Mouse (Mus musculus): ENCODE data around the gene Zbtb32. TPM values are rescaled to one million over a fixed set of nuclear protein-coding genes. Genes with fewer than 3 reads are reported as not detected.

Zbtb32 gene
- polyA plus RNA-seq, 1 experiment from 2014 or later: 0.35 TPM

- no peak overlapping the region for H3K4me2 ChIP-seq (ENCODE audit: low read depth, low read length)
- no peak for ATAC-seq (ENCODE audit: low read depth)
- H3K36me3 ChIP-seq (ENCODE audit: control insufficient read depth, insufficient read depth, low read length): peaks cover 13% of the 10 kb centered on the region; the same call in 1 of the 2 replicates
- H3K27ac ChIP-seq (ENCODE audit: low read depth, low read length): no peak overlapping the region
- H3K9ac ChIP-seq (replicated peaks; ENCODE audit: low read depth, low read length): no peak overlapping the region
- no peaks in the 10 kb centered on the region for H3K9me3 ChIP-seq (ENCODE audit: control insufficient read depth, low read length)
- no peaks in the 10 kb centered on the region for H3K27me3 ChIP-seq (ENCODE audit: control insufficient read depth, insufficient read depth, low read length)
- H3K4me3 ChIP-seq (ENCODE audit: low read depth, low read length): no peak overlapping the region
- 88% methylated on average over 2 of the region's 2 CpGs for WGBS
- H3K4me1 ChIP-seq (ENCODE audit: control insufficient read depth, insufficient read depth, low read length): peaks cover 13% of the 10 kb centered on the region
Measured at GRCm38 (mm10) chr7:30549880-30550279, 48.8 kb downstream of the Zbtb32 start.

GRCm38 (mm10) chr7:30544327-30544726 is 54.4 kb downstream of the Zbtb32 start:
- Histone ChIP-seq H3K9ac (replicated peaks; ENCODE audit: low read depth, low read length) (no peak overlapping the region), H3K9me3 (ENCODE audit: control insufficient read depth, low read length) (no peaks in the 10 kb centered on the region), H3K27me3 (ENCODE audit: control insufficient read depth, insufficient read depth, low read length) (no peaks in the 10 kb centered on the region), H3K4me1 (ENCODE audit: control insufficient read depth, insufficient read depth, low read length) (no peaks in the 10 kb centered on the region), H3K36me3 (ENCODE audit: control insufficient read depth, insufficient read depth, low read length) (peaks cover 17% of the 10 kb centered on the region), H3K27ac (ENCODE audit: low read depth, low read length) (no peak overlapping the region), H3K4me3 (ENCODE audit: low read depth, low read length) (no peak overlapping the region), H3K4me2 (ENCODE audit: low read depth, low read length) (no peak overlapping the region)
- 92% methylated on average over 2 of the region's 2 CpGs for WGBS
- ATAC-seq (ENCODE audit: low read depth): no peak

GRCm38 (mm10) chr7:30540572-30540971 is 58.1 kb downstream of the Zbtb32 start:
- peaks cover 4% of the 10 kb centered on the region for H3K4me1 ChIP-seq (ENCODE audit: control insufficient read depth, insufficient read depth, low read length)
- no peak for ATAC-seq (ENCODE audit: low read depth)
- H3K4me2 ChIP-seq (ENCODE audit: low read depth, low read length): no peak overlapping the region
- H3K9ac ChIP-seq (replicated peaks; ENCODE audit: low read depth, low read length): no peak overlapping the region
- no peaks in the 10 kb centered on the region for H3K27me3 ChIP-seq (ENCODE audit: control insufficient read depth, insufficient read depth, low read length)
- no peak overlapping the region for H3K4me3 ChIP-seq (ENCODE audit: low read depth, low read length)
- peaks cover 12% of the 10 kb centered on the region; the same call in 1 of the 2 replicates for H3K36me3 ChIP-seq (ENCODE audit: control insufficient read depth, insufficient read depth, low read length)
- WGBS: 87% methylated on average over 7 of the region's 7 CpGs
- H3K9me3 ChIP-seq (ENCODE audit: control insufficient read depth, low read length): no peaks in the 10 kb centered on the region
- no peak overlapping the region for H3K27ac ChIP-seq (ENCODE audit: low read depth, low read length)

Small RNA genes lying within 50 kb of the gene (microRNA-seq; reads per million reads assigned to microRNA genes)
- gene Gm38670: not detected
- not detected for gene Mir3569

Other genes starting within 250 kb of the Zbtb32 start
- gene Lrfn3, start 236.1 kb downstream of the Zbtb32 start, polyA plus RNA-seq (2014; fragmentation: Nextera tagmentation; extraction: Ambion mirVana): 12.2 and 14.1 TPM in 2 replicates
- 23.3 and 39.9 TPM in 2 replicates for gene Tyrobp, start 185.1 kb downstream of the Zbtb32 start, polyA plus RNA-seq (2014; fragmentation: Nextera tagmentation; extraction: Ambion mirVana)
- gene Hcst, start 179.1 kb downstream of the Zbtb32 start, polyA plus RNA-seq (2014; fragmentation: Nextera tagmentation; extraction: Ambion mirVana): 1.1 TPM in 1 of 2 replicates, not detected in the other
- 2.5 and 3.1 TPM in 2 replicates for gene Nfkbid, start 177.2 kb downstream of the Zbtb32 start, polyA plus RNA-seq (2014; fragmentation: Nextera tagmentation; extraction: Ambion mirVana)
- 641 and 675 TPM in 2 replicates for gene Aplp1, start 153.4 kb downstream of the Zbtb32 start, polyA plus RNA-seq (2014; fragmentation: Nextera tagmentation; extraction: Ambion mirVana)
- 0.27 and 0.89 TPM in 2 replicates for gene Kirrel2, start 141.2 kb downstream of the Zbtb32 start, polyA plus RNA-seq (2014; fragmentation: Nextera tagmentation; extraction: Ambion mirVana)
- 0.30 TPM in 1 of 2 replicates, not detected in the other for gene Nphs1, start 140.6 kb downstream of the Zbtb32 start, polyA plus RNA-seq (2014; fragmentation: Nextera tagmentation; extraction: Ambion mirVana)
- gene Prodh2, start 105.3 kb downstream of the Zbtb32 start, polyA plus RNA-seq (2014; fragmentation: Nextera tagmentation; extraction: Ambion mirVana): not detected in 2 replicates
- 110 and 111 TPM in 2 replicates for gene Arhgap33, start 63.8 kb downstream of the Zbtb32 start, polyA plus RNA-seq (2014; fragmentation: Nextera tagmentation; extraction: Ambion mirVana)
- 7.0 and 8.4 TPM in 2 replicates for gene Hspb6, start 46.7 kb downstream of the Zbtb32 start, polyA plus RNA-seq (2014; fragmentation: Nextera tagmentation; extraction: Ambion mirVana)
- 9.3 and 11.1 TPM in 2 replicates for gene Proser3, start 46.6 kb downstream of the Zbtb32 start, polyA plus RNA-seq (2014; fragmentation: Nextera tagmentation; extraction: Ambion mirVana)
- 55.4 and 57.4 TPM in 2 replicates for gene Lin37, start 39.1 kb downstream of the Zbtb32 start, polyA plus RNA-seq (2014; fragmentation: Nextera tagmentation; extraction: Ambion mirVana)
- 99.4 and 99.6 TPM in 2 replicates for gene U2af1l4, start 35.6 kb downstream of the Zbtb32 start, polyA plus RNA-seq (2014; fragmentation: Nextera tagmentation; extraction: Ambion mirVana)
- gene Gm49396, start 35.6 kb downstream of the Zbtb32 start, polyA plus RNA-seq (2014; fragmentation: Nextera tagmentation; extraction: Ambion mirVana): 8.1 and 9.4 TPM in 2 replicates
- 111 and 126 TPM in 2 replicates for gene Psenen, start 35.3 kb downstream of the Zbtb32 start, polyA plus RNA-seq (2014; fragmentation: Nextera tagmentation; extraction: Ambion mirVana)
- gene Igflr1, start 33.5 kb downstream of the Zbtb32 start, polyA plus RNA-seq (2014; fragmentation: Nextera tagmentation; extraction: Ambion mirVana): 2.8 and 3.7 TPM in 2 replicates
- gene Kmt2b, start 10.2 kb downstream of the Zbtb32 start, polyA plus RNA-seq (2014; fragmentation: Nextera tagmentation; extraction: Ambion mirVana): 13.6 and 14.6 TPM in 2 replicates
- gene Upk1a, start 13.9 kb upstream of the Zbtb32 start, polyA plus RNA-seq (2014; fragmentation: Nextera tagmentation; extraction: Ambion mirVana): 0.43 and 0.62 TPM in 2 replicates
- gene Cox6b1, start 27.2 kb upstream of the Zbtb32 start, polyA plus RNA-seq (2014; fragmentation: Nextera tagmentation; extraction: Ambion mirVana): 1,118 and 1,342 TPM in 2 replicates
- not detected in 2 replicates for gene Etv2, start 36.9 kb upstream of the Zbtb32 start, polyA plus RNA-seq (2014; fragmentation: Nextera tagmentation; extraction: Ambion mirVana)
- 98.3 and 110 TPM in 2 replicates for gene Rbm42, start 51.4 kb upstream of the Zbtb32 start, polyA plus RNA-seq (2014; fragmentation: Nextera tagmentation; extraction: Ambion mirVana)
- 22.4 and 23.9 TPM in 2 replicates for gene Haus5, start 66.1 kb upstream of the Zbtb32 start, polyA plus RNA-seq (2014; fragmentation: Nextera tagmentation; extraction: Ambion mirVana)
- gene Pmis2, start 72.7 kb upstream of the Zbtb32 start, polyA plus RNA-seq (2014; fragmentation: Nextera tagmentation; extraction: Ambion mirVana): not detected in 2 replicates
- gene 2200002J24Rik, start 100.0 kb upstream of the Zbtb32 start, polyA plus RNA-seq (2014; fragmentation: Nextera tagmentation; extraction: Ambion mirVana): not detected in 2 replicates
- gene Atp4a, start 113.3 kb upstream of the Zbtb32 start, polyA plus RNA-seq (2014; fragmentation: Nextera tagmentation; extraction: Ambion mirVana): 1.9 and 2.9 TPM in 2 replicates
- gene Tmem147, start 130.6 kb upstream of the Zbtb32 start, polyA plus RNA-seq (2014; fragmentation: Nextera tagmentation; extraction: Ambion mirVana): 286 and 323 TPM in 2 replicates
- gene Gapdhs, start 144.8 kb upstream of the Zbtb32 start, polyA plus RNA-seq (2014; fragmentation: Nextera tagmentation; extraction: Ambion mirVana): 0.90 and 1.2 TPM in 2 replicates
- 1.7 and 2.0 TPM in 2 replicates for gene Sbsn, start 152.6 kb upstream of the Zbtb32 start, polyA plus RNA-seq (2014; fragmentation: Nextera tagmentation; extraction: Ambion mirVana)
- 0.73 and 2.3 TPM in 2 replicates for gene Dmkn, start 164.8 kb upstream of the Zbtb32 start, polyA plus RNA-seq (2014; fragmentation: Nextera tagmentation; extraction: Ambion mirVana)
- 0.88 TPM in 1 of 2 replicates, not detected in the other for gene Krtdap, start 189.0 kb upstream of the Zbtb32 start, polyA plus RNA-seq (2014; fragmentation: Nextera tagmentation; extraction: Ambion mirVana)
- 0.24 and 0.35 TPM in 2 replicates for gene Ffar2, start 224.9 kb upstream of the Zbtb32 start, polyA plus RNA-seq (2014; fragmentation: Nextera tagmentation; extraction: Ambion mirVana)